Mouse (Mus musculus): ENCODE measurements around the gene Ankrd60.

GRCm38 (mm10) chr2:173582903-173583302, 4.7 kb upstream of the Ankrd60 start:
- TF ChIP-seq CTCF (IDR thresholded peaks at IDR 0.05; ENCODE audit: low read depth, low read length): no peak
- no peak for TF ChIP-seq POLR2A (IDR thresholded peaks at IDR 0.05; ENCODE audit: extremely low read depth, insufficient read depth, low read length)
